ENCODE assay signal across 8 mouse cellular contexts in genomic region chrX:102188712-102189497, GRCm38 (mm10). TPM values are rescaled to one million over a fixed set of nuclear protein-coding genes. Genes with fewer than 3 reads are reported as not detected.
A peak's percentile ranks its signal among the peaks of the same experiment; 100 is the strongest.
DNase-seq lines count a peak whose midpoint lies in the region; ATAC-seq and TF ChIP-seq lines count a peak whose summit lies in the region.

Rps4x (minus strand) TSS chrX:102189394.

- WGBS in heart, embryonic 13.5 days = 10% methylated on average over 37 of the region's 37 CpGs
- WGBS in liver, embryonic 11.5 days = 15% methylated on average over 37 of the region's 37 CpGs

- H3K4me1 ChIP-seq in heart, embryonic 13.5 days = peaks cover 18% of the 10 kb centered on the region
- H3K4me1 ChIP-seq in liver, embryonic 11.5 days (replicated peaks; ENCODE audit: control insufficient read depth, insufficient read depth, low read length) = no peaks in the 10 kb centered on the region

- H3K4me3 ChIP-seq in heart, embryonic 13.5 days = peak within 1 kb of the TSS; percentile 67
- peak within 1 kb of the TSS; percentile 64 for H3K4me3 ChIP-seq in liver, embryonic 11.5 days (ENCODE audit: low read depth, low read length)
- peak within 1 kb of the TSS; percentile 75 for H3K4me3 ChIP-seq in myocyte

- ATAC-seq in CD4-positive, CD25-positive, alpha-beta regulatory T cell, adult 4 months = peak; percentile 95
- peak; percentile 78; the same call in 1 of the 2 replicates for ATAC-seq in heart, embryonic 13.5 days (ENCODE audit: extremely low read depth, insufficient number of reproducible peaks, low FRiP score, low TSS enrichment)
- peak; percentile 84 for ATAC-seq in liver, embryonic 11.5 days (replicated peaks; ENCODE audit: low FRiP score)

- H3K27ac ChIP-seq in heart, embryonic 13.5 days (replicated peaks) = peak within 1 kb of the TSS; percentile 86
- peak within 1 kb of the TSS; percentile 80 for H3K27ac ChIP-seq in liver, embryonic 11.5 days (ENCODE audit: low read depth, low read length)

- peaks cover 37% of the 10 kb centered on the region for H3K36me3 ChIP-seq in heart, embryonic 13.5 days
- H3K36me3 ChIP-seq in liver, embryonic 11.5 days (ENCODE audit: control insufficient read depth, insufficient read depth, low read length) = peaks cover 5% of the 10 kb centered on the region; the same call in 1 of the 2 replicates
- peaks cover 10% of the 10 kb centered on the region for H3K36me3 ChIP-seq in myocyte (ENCODE audit: control insufficient read depth, insufficient read depth)

- H3K9ac ChIP-seq in heart, embryonic 13.5 days = peak within 1 kb of the TSS; percentile 89
- H3K9ac ChIP-seq in liver, embryonic 11.5 days (ENCODE audit: low read depth, low read length) = peak within 1 kb of the TSS; percentile 78

- DNase-seq in c-Kit-negative CD71-positive TER-119-positive erythroid progenitor cells, embryonic 14.5 days (ENCODE audit: low read depth, low spot score) = peak; percentile 44
- DNase-seq in fibroblast of lung, adult 2 months (ENCODE audit: low read depth) = peak; percentile 40
- DNase-seq in kidney, postnatal 10 days = peak; percentile 88
- DNase-seq in liver, embryonic 11.5 days (ENCODE audit: low spot score) = peak; percentile 82
- peak; percentile 77 to 88 for DNase-seq in spleen, postnatal 4 days (ENCODE audit: low spot score in 2 of 2)

- peaks cover 10% of the 10 kb centered on the region for H3K27me3 ChIP-seq in heart, embryonic 13.5 days (replicated peaks)
- peaks cover 6% of the 10 kb centered on the region; the same call in 1 of the 2 replicates for H3K27me3 ChIP-seq in liver, embryonic 11.5 days (replicated peaks; ENCODE audit: control insufficient read depth, insufficient read depth, low read length)
- no peaks in the 10 kb centered on the region for H3K27me3 ChIP-seq in myocyte (ENCODE audit: control insufficient read depth, insufficient read depth, insufficient read length)

- peak; percentile 93 for TF ChIP-seq POLR2A in myocyte (IDR thresholded peaks at IDR 0.05; ENCODE audit: insufficient read length, low read depth)

- peaks cover 25% of the 10 kb centered on the region for H3K79me2 ChIP-seq in myocyte (ENCODE audit: control insufficient read depth, insufficient read depth)

- peak within 1 kb of the TSS; percentile 76 for H3K4me2 ChIP-seq in heart, embryonic 13.5 days
- H3K4me2 ChIP-seq in liver, embryonic 11.5 days = peak within 1 kb of the TSS; percentile 73
- peak within 1 kb of the TSS; percentile 79 for H3K4me2 ChIP-seq in myocyte (ENCODE audit: low read depth)

- H3K9me3 ChIP-seq in heart, embryonic 13.5 days = no peaks in the 10 kb centered on the region
- H3K9me3 ChIP-seq in liver, embryonic 11.5 days (ENCODE audit: control insufficient read depth, low read length) = no peaks in the 10 kb centered on the region

- H3ac ChIP-seq in myocyte (ENCODE audit: control insufficient read depth, insufficient read length) = no peak within 1 kb of the TSS

TF ChIP-seq in myocyte, 11 proteins besides CTCF, POLR2A, EP300 and RAD21:
- TF ChIP-seq TCF3 (IDR thresholded peaks at IDR 0.05; ENCODE audit: insufficient read length, low read depth) = no peak
- TF ChIP-seq MYOG (IDR thresholded peaks at IDR 0.05; ENCODE audit: control insufficient read depth in 1 of 3, insufficient read depth in 1 of 3, insufficient read length in 2 of 3, low read depth in 2 of 3) = no peak
- no peak for TF ChIP-seq MYOD1 (IDR thresholded peaks at IDR 0.05; ENCODE audit: control insufficient read depth in 1 of 3, insufficient read length in 2 of 3, low read depth in 2 of 3)
- no peak for TF ChIP-seq USF1 (IDR thresholded peaks at IDR 0.05; ENCODE audit: low read depth)
- TF ChIP-seq CEBPB (IDR thresholded peaks at IDR 0.05; ENCODE audit: insufficient read depth, poor library complexity, severe bottlenecking) = no peak
- peak; percentile 89 for TF ChIP-seq POLR2AphosphoS2 (IDR thresholded peaks at IDR 0.05; ENCODE audit: insufficient read length, low read depth)
- no peak for TF ChIP-seq TCF12 (IDR thresholded peaks at IDR 0.05; ENCODE audit: insufficient read depth, poor library complexity, severe bottlenecking)
- TF ChIP-seq MAX (IDR thresholded peaks at IDR 0.05; ENCODE audit: low read depth) = no peak
- TF ChIP-seq E2F4 (IDR thresholded peaks at IDR 0.05; ENCODE audit: insufficient read depth) = no peak
- TF ChIP-seq SRF (IDR thresholded peaks at IDR 0.05; ENCODE audit: control insufficient read depth, insufficient read length, low read depth) = no peak
- peak; percentile 10 for TF ChIP-seq REST (IDR thresholded peaks at IDR 0.05; ENCODE audit: insufficient read depth, insufficient read length)

RNA-seq across cellular contexts. Expression of gene Rps4x, which starts in this region (rescaled TPM):
- 1,000 to 10,000 TPM; 1,685 to 1,975 TPM for polyA plus RNA-seq in CD4-positive, CD25-positive, alpha-beta regulatory T cell, adult 4 months (2017; shearing (Covaris generic))
- polyA plus RNA-seq in heart, embryonic 13.5 days (2015; fragmentation: Nextera tagmentation; extraction: Ambion mirVana) = 477 and 507 TPM in 2 replicates
- polyA plus RNA-seq in liver, embryonic 11.5 days (2014; fragmentation: Nextera tagmentation; extraction: Ambion mirVana) = 920 and 973 TPM in 2 replicates
- polyA plus RNA-seq in myocyte (2012; fragmentation: generic; extraction: Trizol) = 2,113 TPM

Comparison
In these comparisons a context has a peak if more than half of its experiments do, and no peak if none do; other contexts are left out.
1. Peak in every context shown above with its lines: DNase-seq, ATAC-seq, H3K4me3 ChIP-seq and H3K27ac ChIP-seq.